Mouse (Mus musculus): ENCODE results near the gene Kcnab1.

Gene Kcnab1

DNA sequence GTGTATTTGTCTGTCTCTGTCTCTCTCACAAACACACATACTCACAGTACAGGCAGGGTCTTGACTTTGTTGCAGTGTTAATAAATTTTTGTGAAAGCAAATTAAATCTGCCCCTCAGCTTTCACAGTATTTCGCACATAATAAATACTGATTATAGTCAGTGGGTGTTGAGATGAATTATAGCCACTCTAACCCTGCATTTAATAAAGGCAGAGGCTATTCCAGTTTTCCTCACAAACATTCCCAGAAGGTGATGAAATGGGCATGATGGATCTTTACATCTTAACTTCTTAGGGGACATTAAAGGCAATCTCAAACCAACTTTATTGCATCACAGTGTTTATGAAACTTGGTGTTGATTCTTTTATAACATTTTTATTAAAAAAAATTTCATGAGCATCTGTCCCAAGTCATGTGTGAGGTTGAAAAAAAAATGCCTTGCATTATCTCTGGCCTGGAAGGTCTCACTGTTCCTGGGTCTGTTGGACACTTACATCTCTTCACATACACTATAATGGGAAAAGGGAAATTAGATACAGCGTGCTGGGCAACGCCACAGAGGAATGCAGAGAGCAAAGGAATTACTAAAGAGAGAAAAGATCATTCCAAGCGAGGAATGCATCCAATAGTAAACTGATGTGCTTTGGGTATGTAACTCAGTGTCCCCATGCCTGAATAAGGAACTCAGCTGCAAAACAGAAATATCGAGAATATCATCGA lies 95.3 kb downstream of the Kcnab1 start:
- no peak for DNase-seq (ENCODE audit: low spot score in 2 of 2)

DNA sequence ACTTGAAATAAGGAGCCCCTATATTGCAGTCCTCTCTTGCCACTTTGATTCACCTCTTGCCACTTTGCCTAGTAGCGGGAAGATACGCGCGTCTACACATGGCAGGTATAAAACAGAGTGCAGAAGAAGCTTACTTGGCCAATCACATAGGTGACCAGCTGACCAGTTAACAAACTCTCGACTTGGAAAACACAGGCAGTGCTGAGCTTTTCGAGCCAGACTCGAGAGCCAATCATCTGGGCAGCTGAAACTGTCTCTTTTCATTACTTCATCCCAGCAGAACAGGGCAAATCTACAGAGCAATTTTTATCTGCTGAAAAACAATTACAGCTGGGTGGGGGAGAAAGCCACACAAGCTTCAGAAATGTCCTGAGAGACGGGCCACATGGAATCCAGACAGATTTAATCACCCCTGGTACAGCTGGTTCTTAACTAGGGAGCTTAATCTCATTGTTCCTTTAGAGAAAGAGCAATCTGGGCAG lies 96.4 kb downstream of the Kcnab1 start:
- no peak for DNase-seq (ENCODE audit: low spot score in 2 of 2)

DNA sequence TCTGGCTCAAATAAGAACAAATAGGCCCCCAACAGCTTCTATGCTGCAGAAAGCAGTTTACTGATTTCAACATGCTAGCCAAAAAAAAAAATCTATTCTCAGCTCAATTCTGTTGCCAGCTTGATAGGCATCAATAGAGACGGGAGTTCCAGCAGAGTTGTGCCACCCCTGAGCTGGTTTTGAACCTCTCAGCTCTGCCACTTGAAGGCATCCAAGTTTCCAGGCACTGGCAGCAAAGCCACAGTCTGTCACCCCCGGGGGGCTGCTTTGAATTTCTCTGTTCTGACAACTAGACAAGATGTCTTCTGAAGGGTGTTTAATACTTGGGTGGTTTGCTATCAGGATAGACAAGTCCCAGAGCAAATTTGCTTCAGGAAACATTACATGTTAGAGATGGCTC lies 104.5 kb downstream of the Kcnab1 start:
- no peak for DNase-seq (ENCODE audit: low spot score in 2 of 2)

DNA sequence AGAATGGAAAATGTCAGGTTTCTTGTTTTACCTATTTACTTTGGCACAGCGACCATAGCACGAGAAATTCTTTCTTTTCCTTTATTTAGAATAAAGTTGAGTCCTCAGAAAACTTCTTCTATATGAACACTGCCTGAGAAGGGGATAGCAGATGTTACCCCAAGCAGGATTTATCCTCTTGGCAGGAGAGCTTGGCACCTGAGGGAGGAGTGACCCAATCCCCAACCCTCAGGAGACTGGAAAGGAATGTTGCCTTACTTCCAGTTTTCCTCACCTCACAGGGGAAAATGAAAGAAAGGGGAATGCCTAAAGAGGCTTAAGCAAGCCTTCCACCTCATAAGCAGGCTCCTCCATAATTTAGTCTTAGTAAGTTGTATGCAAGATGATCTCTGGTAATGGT lies 105.5 kb downstream of the Kcnab1 start:
- DNase-seq (ENCODE audit: low spot score in 2 of 2) = no peak

DNA sequence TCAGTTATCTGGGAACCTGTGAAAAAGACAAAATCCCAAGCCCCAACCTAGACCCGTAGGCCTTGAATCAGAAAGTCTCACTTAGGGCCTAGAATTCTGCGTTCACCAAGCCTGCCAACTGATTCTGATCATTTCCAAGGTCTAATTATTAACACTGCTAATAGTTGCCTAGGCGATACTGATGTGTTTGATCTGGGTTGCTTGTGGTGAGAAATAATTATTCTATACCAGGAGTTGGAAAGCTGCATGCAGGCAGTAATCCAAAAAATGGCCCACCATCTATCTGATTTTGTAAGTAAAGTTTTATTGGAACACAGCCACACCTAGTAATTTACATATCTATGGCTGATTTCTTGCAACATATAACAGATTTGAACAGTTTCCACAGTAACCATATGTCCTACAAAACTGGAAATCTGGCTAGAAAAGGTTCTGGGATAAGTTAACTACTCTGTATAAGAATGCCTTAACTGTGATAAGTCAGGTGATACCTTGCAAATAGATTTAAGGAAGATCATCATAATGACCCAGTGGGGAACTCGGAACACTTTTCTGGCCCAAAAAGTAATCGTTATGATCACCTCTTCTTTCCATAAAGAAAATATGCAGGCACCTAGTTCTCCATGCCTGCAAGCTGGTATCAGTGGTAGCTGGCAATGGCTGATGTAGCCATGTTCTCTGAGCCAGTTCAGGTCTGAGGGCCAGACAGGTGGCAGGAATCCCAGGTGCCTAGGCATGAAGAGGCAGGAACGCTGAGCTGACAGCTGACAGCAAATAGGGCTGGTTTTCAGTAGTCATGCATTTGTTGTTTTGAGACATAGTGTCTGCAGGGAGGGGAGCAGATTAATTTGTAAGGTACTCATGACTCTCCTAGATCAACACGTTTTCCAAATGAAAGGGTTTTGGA lies 108.7 kb downstream of the Kcnab1 start:
- no peak for DNase-seq (ENCODE audit: low spot score in 2 of 2)

DNA sequence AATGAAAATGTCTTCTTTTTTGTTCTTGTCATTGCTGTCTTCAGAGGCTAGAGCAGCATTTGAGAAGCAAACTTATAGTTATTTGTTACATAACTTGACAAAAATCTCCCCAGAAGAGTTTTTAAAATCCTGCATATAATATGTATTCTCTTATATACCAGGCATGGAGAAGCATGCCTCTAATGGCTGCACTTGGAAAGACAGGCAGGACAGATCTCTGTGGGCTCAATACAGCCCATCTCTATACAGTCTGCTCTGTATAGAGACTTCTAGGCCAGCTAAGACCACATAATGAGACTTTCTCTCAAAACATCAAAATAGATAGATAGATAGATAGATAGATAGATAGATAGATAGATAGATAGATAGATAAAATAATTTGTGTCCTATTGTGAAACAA lies 111.1 kb downstream of the Kcnab1 start:
- DNase-seq (ENCODE audit: low spot score in 2 of 2) = no peak

DNA sequence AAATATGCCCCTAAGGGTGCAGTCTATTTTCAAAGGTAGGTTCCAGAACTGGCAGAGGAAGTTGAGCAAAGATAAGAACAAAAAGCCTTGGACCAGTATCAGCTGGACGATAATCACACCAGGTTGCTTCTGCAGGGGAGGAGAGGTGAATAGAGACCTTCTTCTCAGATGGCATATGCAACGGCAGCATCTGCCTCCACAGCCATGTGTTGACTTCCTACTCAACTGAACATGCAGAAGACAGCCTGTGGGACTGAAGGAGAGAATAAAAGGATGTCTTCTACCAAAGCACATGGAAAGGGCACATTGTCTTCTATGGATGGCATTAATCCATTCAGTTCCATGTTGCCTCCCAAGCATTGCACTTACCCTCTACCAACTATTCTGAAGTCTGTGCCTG lies 114.5 kb downstream of the Kcnab1 start:
- no peak for DNase-seq (ENCODE audit: low spot score in 2 of 2)

DNA sequence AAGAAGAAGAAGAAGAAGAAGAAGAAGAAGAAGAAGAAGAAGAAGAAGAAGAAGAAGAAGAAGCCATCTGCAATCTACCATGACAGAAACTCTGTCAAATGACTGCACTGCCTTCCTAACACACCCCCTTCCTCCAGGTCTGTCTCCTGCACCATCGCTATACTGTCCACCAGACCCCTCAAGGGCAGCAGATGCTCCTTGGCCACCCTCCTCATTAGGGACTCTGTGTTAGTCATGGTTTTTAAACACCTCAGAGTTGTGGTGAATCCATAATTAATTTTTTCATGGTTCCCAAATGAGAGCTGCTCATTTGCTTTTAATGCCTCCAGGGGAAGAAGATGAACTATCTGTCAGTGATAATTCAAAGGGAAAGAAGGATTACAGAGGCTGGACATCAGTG lies 121.8 kb downstream of the Kcnab1 start:
- DNase-seq (ENCODE audit: low spot score in 2 of 2) = no peak

DNA sequence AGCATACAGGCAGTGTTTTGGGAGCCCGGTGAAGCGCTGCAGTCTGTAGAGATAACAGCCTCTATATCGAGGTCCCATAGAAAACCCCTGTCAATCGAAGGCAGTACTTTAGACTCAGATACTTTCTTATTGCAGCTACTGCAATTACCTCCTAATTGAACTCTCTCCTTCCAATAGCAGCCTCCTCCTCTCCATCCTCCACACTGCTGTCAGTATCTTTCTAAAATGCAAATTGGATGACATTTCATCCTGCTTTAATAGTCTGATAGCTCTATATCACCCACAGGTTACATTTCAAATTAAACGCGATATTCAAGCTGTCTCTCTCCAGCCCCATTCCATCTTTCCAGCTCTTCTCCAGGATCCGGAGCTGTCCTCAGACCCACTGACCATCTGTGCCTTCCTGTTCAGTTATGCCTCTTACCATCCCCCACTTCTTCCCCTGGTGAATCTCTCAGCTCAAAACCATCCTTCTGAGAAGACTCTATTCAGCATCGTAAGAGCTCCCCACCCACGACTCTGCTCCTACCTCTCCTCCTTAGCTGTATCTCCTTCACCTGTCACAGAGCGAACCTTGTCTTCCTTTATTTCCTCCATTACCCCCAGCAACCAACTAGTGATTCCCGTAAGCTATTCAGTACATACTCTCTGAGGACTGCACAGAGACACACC lies 122.4 kb downstream of the Kcnab1 start:
- no peak for DNase-seq (ENCODE audit: low spot score in 2 of 2)

DNA sequence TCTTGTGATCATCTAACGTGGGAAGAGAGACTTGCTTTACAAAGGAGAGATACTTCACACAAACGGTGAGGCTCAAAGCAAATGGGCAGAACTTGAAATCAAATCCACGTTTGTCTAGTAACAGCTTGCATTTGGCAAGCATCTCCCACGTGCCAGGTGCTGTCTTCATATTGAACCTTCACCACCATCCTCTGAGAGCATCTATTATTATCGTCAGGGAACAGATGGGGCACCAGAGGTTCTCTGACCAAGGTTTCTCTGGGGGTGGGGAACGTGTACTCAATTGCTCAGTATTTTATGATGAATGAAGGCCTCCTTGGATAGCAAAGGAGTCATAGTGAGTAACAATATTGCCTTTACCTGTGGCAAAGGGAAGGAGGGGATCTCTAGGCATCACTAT lies 139.8 kb downstream of the Kcnab1 start:
- no peak for DNase-seq (ENCODE audit: low spot score in 2 of 2)

DNA sequence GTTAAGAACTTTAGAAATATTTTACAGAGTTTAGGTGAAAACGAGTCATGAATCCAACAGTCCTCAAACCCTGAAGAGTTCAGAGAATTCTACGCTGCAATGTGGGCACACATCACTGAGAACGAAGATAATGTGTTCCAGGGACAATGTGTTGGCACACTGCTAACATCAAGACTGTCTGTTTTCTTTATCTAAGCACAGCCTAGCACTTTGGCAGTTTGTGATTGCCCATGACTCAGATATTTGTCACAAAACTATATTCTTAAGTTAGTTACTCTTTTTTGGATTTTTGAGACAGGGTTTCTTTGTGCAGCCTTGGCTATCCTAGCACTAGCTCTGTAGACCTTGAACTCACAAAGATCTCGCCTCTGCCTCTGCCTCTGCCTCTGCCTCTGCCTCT lies 151.3 kb downstream of the Kcnab1 start:
- no peak for DNase-seq (ENCODE audit: low spot score in 2 of 2)

DNA sequence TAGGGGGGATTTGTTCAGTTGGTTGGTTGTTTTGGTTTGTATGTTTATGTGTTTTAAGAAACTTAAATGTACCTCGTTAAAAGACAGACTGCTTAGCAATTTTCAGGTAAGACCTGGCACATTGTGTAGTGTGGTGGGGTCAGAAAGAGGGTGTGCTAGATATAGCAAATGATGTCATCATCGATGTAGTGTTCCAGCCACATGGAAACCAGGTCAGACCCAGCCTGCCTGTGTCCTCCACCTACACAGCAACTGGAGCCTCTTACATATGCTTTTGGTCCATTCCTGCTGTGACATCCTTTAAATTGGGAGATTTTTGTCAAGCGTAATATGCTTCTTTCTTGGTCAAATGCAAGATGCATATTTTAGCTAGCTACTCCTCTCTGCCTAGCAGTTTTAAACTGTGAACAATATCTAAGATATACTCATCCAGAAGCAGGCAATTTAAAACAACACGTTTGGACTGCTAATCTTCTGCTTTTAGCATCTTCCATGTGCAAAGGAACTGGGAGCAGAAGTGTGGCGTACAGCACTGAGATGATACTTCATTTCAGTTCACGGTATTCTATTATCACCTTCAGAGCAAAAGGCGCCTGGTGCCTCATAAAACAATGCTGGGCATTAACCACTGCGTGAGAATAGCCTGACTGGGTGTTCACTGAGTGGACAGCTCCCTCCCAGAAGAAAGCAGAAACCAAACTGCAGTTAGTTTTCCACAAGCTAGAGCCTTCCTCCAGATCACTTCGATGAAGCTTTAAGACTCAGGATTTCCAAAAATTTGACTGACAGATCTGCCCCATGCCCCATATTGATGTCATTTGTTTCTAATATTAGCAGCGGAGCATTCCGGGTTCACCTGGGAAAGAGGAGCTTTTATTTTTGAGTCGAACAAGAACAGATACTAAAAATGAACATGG lies 153.6 kb downstream of the Kcnab1 start:
- no peak for DNase-seq (ENCODE audit: low spot score in 2 of 2)

DNA sequence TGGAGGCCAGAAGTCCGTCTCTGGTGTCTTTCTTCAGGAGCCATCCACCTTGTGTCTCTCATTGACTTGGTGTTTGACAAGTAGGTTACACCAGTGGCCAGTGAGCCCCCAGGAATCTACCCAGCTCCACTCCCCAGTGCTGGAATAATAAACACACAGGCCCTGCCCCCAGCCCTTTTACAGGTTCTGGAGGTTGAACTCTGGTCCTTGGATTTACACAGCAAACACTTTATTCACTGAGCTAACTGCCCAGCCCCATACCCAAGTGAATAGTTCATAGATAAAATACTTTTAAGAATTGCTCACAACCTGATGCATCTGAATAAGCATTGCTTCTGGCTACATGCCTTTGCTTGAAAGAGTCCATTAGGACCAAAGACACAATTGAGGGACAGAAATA lies 164.1 kb downstream of the Kcnab1 start:
- no peak for DNase-seq (ENCODE audit: low spot score in 2 of 2)

DNA sequence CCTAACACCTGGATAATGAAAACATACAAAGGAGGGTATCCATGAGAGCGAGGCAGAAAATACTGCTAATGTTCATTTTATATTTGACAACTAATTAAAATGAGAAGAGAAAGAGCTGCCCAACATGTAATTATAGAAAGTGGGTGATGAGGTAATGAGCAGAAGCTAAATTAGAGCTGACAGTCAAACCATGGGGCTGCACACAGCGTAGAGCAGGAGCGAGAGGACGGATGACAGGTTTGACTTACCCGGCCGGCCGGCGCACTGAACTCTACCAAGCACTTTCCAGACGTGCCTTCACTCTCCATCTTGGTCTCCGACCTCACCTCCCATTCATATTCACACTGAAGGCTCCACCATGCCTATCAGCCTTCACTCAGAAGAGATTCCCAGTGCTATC lies 168.6 kb downstream of the Kcnab1 start:
- no peak for DNase-seq (ENCODE audit: low spot score in 2 of 2)

DNA sequence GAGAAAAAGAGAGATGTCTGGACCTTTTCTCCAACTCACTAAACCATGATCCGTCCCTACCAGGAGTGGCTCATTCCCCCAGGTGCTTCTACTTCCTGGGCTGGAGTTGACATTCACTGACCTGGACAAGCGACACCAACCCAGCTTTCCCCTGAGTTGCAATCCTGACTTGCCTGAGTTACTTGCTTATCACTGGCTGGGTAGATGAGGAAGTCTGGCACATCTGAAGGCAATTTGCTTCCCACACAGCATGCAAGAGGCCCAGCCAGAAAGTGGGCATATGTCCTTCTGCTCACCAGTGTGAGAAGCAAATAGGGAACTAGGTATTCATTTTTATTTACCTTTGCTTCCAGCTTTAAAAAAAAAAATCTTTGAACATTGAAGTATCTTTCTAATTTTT lies 174.2 kb downstream of the Kcnab1 start:
- DNase-seq (ENCODE audit: low spot score in 2 of 2) = no peak

DNA sequence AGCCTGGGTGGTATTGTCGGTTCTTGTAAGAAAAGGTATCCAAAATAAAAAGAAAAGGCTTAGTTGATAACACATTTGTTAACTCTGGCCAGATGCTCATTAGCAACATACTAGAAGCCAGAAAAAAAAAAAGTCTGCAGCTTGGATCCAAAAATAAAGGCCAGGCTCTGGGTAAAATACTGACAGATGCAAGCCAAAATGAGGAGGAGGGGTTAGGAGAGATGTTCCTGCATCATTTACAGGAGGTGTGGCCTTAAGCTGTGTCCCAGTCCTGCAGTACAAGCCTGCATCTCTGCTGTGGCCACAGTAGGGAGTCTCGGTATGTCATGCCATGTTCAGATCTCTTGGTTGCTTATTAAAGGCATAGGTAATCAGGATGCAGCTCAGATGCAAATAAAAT lies 179.8 kb downstream of the Kcnab1 start:
- DNase-seq (ENCODE audit: low spot score in 2 of 2) = no peak

DNA sequence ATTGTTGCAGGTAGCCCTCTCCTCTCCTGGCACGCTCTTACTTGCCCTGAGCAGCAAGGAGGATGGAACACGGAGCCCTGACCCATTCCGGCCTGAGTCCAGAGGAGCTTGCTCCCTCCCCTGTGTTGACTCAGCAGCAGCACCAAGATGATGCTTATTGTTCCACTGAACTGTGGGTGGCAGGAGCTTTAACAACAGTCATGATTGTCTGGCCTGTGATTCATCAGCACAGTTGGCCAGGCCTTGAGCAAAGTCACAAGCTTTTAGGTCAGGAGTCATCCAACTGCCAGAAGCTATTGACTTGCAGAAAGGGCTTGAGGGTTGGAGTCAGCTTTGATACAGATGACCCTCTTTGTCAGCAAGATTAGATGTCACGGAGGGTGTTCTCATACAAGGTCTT lies 187.8 kb downstream of the Kcnab1 start:
- DNase-seq (ENCODE audit: low spot score in 2 of 2) = peak in 1 of 2 experiments; percentile 4

DNA sequence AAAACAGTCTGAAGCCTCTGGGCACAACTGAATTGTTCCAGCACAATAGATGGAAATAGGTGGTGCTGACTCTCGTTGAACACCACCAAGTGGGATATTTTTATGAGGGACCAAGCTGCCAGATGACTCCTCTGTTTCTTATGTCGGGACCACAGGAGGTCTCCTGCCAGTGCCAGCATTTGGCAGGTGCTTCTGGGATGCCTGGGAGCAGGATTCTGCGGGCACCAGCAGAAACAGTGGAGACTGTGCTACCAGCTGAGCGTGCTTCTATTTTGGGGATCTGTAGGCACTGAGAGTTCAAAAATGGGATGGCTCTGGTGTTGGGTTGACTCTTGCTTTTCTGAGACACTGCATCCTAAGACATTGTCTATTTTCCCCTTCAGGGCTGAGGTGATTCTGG lies 190.0 kb downstream of the Kcnab1 start:
- no peak for DNase-seq (ENCODE audit: low spot score in 2 of 2)

DNA sequence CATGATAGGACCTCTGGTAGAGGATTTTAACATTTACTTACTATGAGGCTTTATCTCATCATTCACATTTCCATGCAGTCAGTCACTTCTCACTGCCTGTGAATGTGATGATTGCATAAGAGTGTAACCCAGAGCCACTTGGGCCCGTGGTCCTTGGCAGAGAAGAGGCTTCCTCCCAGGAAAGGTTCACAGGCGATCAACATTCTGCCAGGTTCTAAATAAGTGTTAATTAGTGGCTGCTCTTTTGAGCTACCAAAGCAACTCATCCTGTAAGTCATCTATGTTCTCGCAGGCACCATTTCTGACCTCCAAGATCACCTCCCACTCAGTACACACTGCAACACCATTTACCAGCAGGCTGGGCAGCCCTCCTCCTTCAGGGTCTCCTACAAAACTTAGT lies 192.3 kb downstream of the Kcnab1 start:
- DNase-seq (ENCODE audit: low spot score in 2 of 2) = no peak

DNA sequence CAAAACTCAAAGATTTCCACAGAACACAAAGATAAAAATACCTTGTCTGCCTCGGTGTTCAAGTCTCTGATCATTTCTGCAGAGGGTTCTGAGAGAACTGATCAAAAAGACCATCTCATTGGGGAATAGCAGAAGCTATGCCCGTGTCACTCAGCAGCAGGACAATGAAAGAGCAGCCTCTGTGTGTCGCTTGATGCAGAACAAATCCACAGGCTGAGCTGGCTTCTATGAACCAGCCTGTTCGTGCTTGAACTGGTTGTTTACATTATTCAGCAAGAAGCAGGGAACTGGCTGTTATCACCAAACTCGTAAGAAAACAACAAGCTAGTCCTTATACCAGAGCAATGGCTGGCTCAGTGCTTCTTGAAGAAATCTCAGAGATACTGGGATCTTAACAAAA lies 193.4 kb downstream of the Kcnab1 start:
- no peak for DNase-seq (ENCODE audit: low spot score in 2 of 2)

DNA sequence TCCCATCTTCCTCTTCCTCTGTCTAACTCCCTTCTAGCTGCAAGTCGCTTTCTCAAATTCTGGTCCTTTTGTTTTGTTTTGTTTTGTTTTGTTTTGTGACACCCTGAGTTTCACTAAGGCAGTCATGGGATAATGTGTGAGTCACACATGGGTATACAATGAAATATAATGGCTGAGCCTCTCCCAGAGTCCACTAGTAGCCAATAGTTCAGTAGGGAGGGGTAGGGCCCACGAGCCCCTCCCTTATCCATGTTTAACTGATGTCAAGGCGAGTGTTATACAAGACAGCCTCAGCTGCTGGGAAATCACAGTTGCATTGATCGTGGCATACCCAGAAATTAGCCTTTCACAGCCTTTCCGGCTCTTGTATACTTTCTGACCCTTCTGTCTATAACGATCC lies 206.7 kb downstream of the Kcnab1 start:
- DNase-seq (ENCODE audit: low spot score in 2 of 2) = no peak
